Mouse (Mus musculus) activated CD4-positive, CD25-positive, alpha-beta regulatory T cell, adult 9 weeks (primary cell): Measurements from ENCODE around the gene Arx. TPM values are rescaled to one million over a fixed set of nuclear protein-coding genes. Genes with fewer than 3 reads are reported as not detected.

Experiments
- polyA plus RNA-seq: library from polyadenylated mRNA; unstranded; fragments of 100-300 nt; shearing (Covaris generic); gene quantifications from one replicate; pipeline ENCODE4 v1.2.1, GENCODE M21; 2017

Arx gene
- polyA plus RNA-seq: not detected

GRCm38 (mm10) chrX:93286291-93286893, at the start of gene Arx:
Gene Arx (plus strand): TSS chrX:93286445.

